In the genomic region with DNA sequence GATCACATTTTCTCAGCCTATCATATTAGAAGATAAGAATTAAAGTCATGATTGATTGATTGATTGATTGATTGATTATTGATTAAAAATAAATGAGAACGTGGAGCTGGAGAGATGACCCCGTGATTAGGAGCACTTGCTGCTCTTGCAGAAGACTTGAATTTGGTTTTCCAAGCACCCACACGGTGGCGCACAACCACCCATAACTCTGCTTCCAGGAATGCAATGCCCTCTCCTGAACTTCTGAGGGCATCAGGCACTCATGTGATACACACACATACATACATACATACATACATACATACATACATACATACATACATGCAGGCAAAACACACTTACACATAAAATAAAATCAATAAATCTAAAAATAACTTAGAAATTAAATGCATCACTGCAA, we compare ENCODE assay signal across 11 mouse cellular contexts. TPM values are rescaled to one million over a fixed set of nuclear protein-coding genes. Genes with fewer than 3 reads are reported as not detected.
DNase-seq lines count a peak whose midpoint lies in the region; ATAC-seq and TF ChIP-seq lines count a peak whose summit lies in the region.
"Had no signal": no experiment of that assay in that cellular context is flagged by ENCODE, and none has a peak within 500 bp of the region (broad histone marks: within the 10 kb centered on the region; RNA-seq: fewer than 3 reads in every experiment).

No protein-coding gene starts in this region.

- H3K27me3 ChIP-seq in lung, postnatal 0 days (replicated peaks; ENCODE audit: insufficient read depth, low read length) = no peaks in the 10 kb centered on the region
- H3K27me3 ChIP-seq: hindbrain, embryonic 12.5 days; limb, embryonic 15.5 days; neural tube, embryonic 13.5 days had no signal

- no peak for ATAC-seq in CD4-positive, CD25-positive, alpha-beta regulatory T cell, adult 4 months
- no peak for ATAC-seq in lung, postnatal 0 days

- H3K36me3 ChIP-seq in lung, postnatal 0 days (ENCODE audit: insufficient read depth, low read length) = no peaks in the 10 kb centered on the region
- H3K36me3 ChIP-seq: hindbrain, embryonic 12.5 days; limb, embryonic 15.5 days; neural tube, embryonic 13.5 days had no signal

- no peak overlapping the region for H3K9ac ChIP-seq in lung, postnatal 0 days (replicated peaks; ENCODE audit: low read depth)
- H3K9ac ChIP-seq: hindbrain, embryonic 12.5 days; limb, embryonic 15.5 days; neural tube, embryonic 13.5 days had no signal

- TF ChIP-seq CTCF in layer of hippocampus, adult 2 months (conservative IDR thresholded peaks at IDR 0.05) = peak; percentile 60
- TF ChIP-seq CTCF in lung, postnatal 0 days (IDR thresholded peaks at IDR 0.05) = peak; percentile 64

- no peak overlapping the region for H3K4me3 ChIP-seq in layer of hippocampus, adult 2 months
- no peak overlapping the region for H3K4me3 ChIP-seq in lung, postnatal 0 days (ENCODE audit: low read depth, low read length)
- H3K4me3 ChIP-seq: hindbrain, embryonic 12.5 days; limb, embryonic 15.5 days; neural tube, embryonic 13.5 days had no signal

- no peak for TF ChIP-seq EP300 in lung, postnatal 0 days (IDR thresholded peaks at IDR 0.05)

- no peaks in the 10 kb centered on the region for H3K4me1 ChIP-seq in lung, postnatal 0 days (ENCODE audit: insufficient read depth, low read depth, low read length)
- H3K4me1 ChIP-seq: hindbrain, embryonic 12.5 days; limb, embryonic 15.5 days; neural tube, embryonic 13.5 days had no signal

- H3K27ac ChIP-seq in layer of hippocampus, adult 2 months = no peak overlapping the region
- no peak overlapping the region for H3K27ac ChIP-seq in lung, postnatal 0 days (ENCODE audit: low read length)
- H3K27ac ChIP-seq: hindbrain, embryonic 12.5 days; limb, embryonic 15.5 days; neural tube, embryonic 13.5 days had no signal

- H3K4me2 ChIP-seq in lung, postnatal 0 days (replicated peaks; ENCODE audit: low read depth, low read length) = no peak overlapping the region
- H3K4me2 ChIP-seq: hindbrain, embryonic 12.5 days; limb, embryonic 15.5 days; neural tube, embryonic 13.5 days had no signal

- H3K9me3 ChIP-seq in lung, postnatal 0 days (ENCODE audit: low read length) = no peaks in the 10 kb centered on the region
- H3K9me3 ChIP-seq: hindbrain, embryonic 12.5 days; limb, embryonic 15.5 days; neural tube, embryonic 13.5 days had no signal

- WGBS in lung, postnatal 0 days = 52% methylated on average over 4 of the region's 4 CpGs

- peak; percentile 50 for DNase-seq in CD4-positive, CD25-positive, alpha-beta regulatory T cell, adult 2 months (ENCODE audit: low read depth, low spot score)
- no peak for DNase-seq in layer of hippocampus, adult 2 months (ENCODE audit: low spot score in 2 of 2)
- DNase-seq in layer of hippocampus, postnatal 14 days (ENCODE audit: low spot score in 2 of 2) = no peak
- peak; percentile 17 for DNase-seq in brain, adult 2 months (ENCODE audit: low read depth, low spot score)
- DNase-seq in lung, postnatal 0 days (ENCODE audit: low spot score) = peak; percentile 25
- no peak for DNase-seq in right cerebral cortex, postnatal 25 days
- DNase-seq in urinary bladder, adult 18-20 months (ENCODE audit: low spot score in 2 of 2) = no peak

RNA-seq across cellular contexts. Expression of a gene that starts 45.6 kb away (rescaled TPM):
- 1 to 10 TPM; 1.2 to 2.5 TPM for polyA plus RNA-seq in CD4-positive, CD25-positive, alpha-beta regulatory T cell, adult 4 months (2017; shearing (Covaris generic))
- total RNA-seq in layer of hippocampus, adult 2 months (2021) = 1 to 10 TPM; 2.0 to 3.3 TPM
- total RNA-seq in layer of hippocampus, postnatal 14 days (2021) = 1 to 10 TPM; 1.4 to 3.3 TPM
- polyA plus RNA-seq in lung, postnatal 0 days (2015; fragmentation: Nextera tagmentation; extraction: Ambion mirVana) = 1.2 and 1.6 TPM in 2 replicates
- polyA plus RNA-seq: neural tube, embryonic 13.5 days had no signal

Comparison
In these comparisons a context has a peak if more than half of its experiments do, and no peak if none do; other contexts are left out.
1. DNase-seq: peak in CD4-positive, CD25-positive, alpha-beta regulatory T cell, adult 2 months (single experiment), brain, adult 2 months (single experiment) and lung, postnatal 0 days (single experiment); none in layer of hippocampus, adult 2 months (0 of 2), layer of hippocampus, postnatal 14 days (0 of 2), right cerebral cortex, postnatal 25 days (single experiment) and urinary bladder, adult 18-20 months (0 of 2).